Mouse (Mus musculus) midbrain, embryonic 13.5 days (tissue): ENCODE results near the gene Cadps. TPM values are rescaled to one million over a fixed set of nuclear protein-coding genes. Genes with fewer than 3 reads are reported as not detected.

Experiments used
- ATAC-seq: fragments of 200-750 bp; cut with Nextera tagmentation; 2 replicates; pipeline ENCODE4 v1.8.0; 2017; ENCODE audit warnings: mild to moderate bottlenecking, moderate TSS enrichment, moderate library complexity
- H3K27ac ChIP-seq: fragments of 300-500 bp; sonication (generic); 2 replicates; pipeline ENCODE4 v1.5.1; 2015; ENCODE audit warnings: inconsistent platforms, mild to moderate bottlenecking, moderate library complexity
- H3K27me3 ChIP-seq: fragments of 300-500 bp; sonication (generic); 2 replicates; pipeline ENCODE4 v1.6.1; 2015; ENCODE audit warnings: mild to moderate bottlenecking, inconsistent platforms
- H3K36me3 ChIP-seq: fragments of 300-500 bp; sonication (generic); 2 replicates; pipeline ENCODE4 v1.6.1; 2015; ENCODE audit warnings: mild to moderate bottlenecking, inconsistent platforms
- H3K4me1 ChIP-seq: fragments of 300-500 bp; sonication (generic); replicated peaks from 2 replicates; pipeline ENCODE4 v1.6.1; 2015; ENCODE audit warnings: inconsistent platforms
- H3K4me2 ChIP-seq: fragments of 300-500 bp; sonication (generic); replicated peaks from 2 replicates; pipeline ENCODE4 v1.6.1; 2015; ENCODE audit warnings: moderate library complexity, mild to moderate bottlenecking, inconsistent platforms
- H3K4me3 ChIP-seq: fragments of 300-500 bp; sonication (generic); replicated peaks from 2 replicates; pipeline ENCODE4 v1.5.1; 2015; ENCODE audit warnings: mild to moderate bottlenecking, inconsistent platforms
- H3K9ac ChIP-seq: fragments of 300-500 bp; sonication (generic); replicated peaks from 2 replicates; pipeline ENCODE4 v1.6.1; 2015; ENCODE audit warnings: mild to moderate bottlenecking, inconsistent platforms
- H3K9me3 ChIP-seq: fragments of 300-500 bp; sonication (generic); 2 replicates; pipeline ENCODE4 v1.6.1; 2016; ENCODE audit warnings: mild to moderate bottlenecking, inconsistent platforms
- WGBS: fragments of 180-500 bp; shearing (Covaris S2); methylation state at CpG from one replicate; pipeline ENCODE4 v1.1.7; 2015; 5-methylcytosine and 5-hydroxymethylcytosine counted together
- polyA plus RNA-seq: library from polyadenylated mRNA; unstranded; fragments of >200 nt; fragmentation: Nextera tagmentation; extraction: Ambion mirVana; gene quantifications from 2 replicates; pipeline ENCODE4 v1.2.1, GENCODE M21; 2015

Gene Cadps
- polyA plus RNA-seq, 1 experiment from 2014 or later = 24.2 TPM

- WGBS = 86% methylated on average over 1 of the region's 1 CpGs
- no peak overlapping the region for H3K27ac ChIP-seq
- peaks cover 25% of the 10 kb centered on the region for H3K4me1 ChIP-seq
- no peaks in the 10 kb centered on the region for H3K9me3 ChIP-seq
- H3K4me3 ChIP-seq = no peak overlapping the region
- no peak overlapping the region for H3K4me2 ChIP-seq
- no peak for ATAC-seq
- no peaks in the 10 kb centered on the region for H3K27me3 ChIP-seq
- H3K9ac ChIP-seq = no peak overlapping the region
- H3K36me3 ChIP-seq = no peaks in the 10 kb centered on the region
Observed at GRCm38 (mm10) chr14:12818442-12818841, 4.4 kb downstream of the Cadps start.

GRCm38 (mm10) chr14:12812072-12812471 is 10.8 kb downstream of the Cadps start:
- Histone ChIP-seq H3K9me3 (no peaks in the 10 kb centered on the region), H3K36me3 (0 out of 2 replicates have a peak, but pooled peaks cover 8% of the 10 kb centered on the region), H3K9ac (no peak overlapping the region), H3K4me3 (no peak overlapping the region), H3K27ac (no peak overlapping the region), H3K4me2 (no peak overlapping the region), H3K27me3 (no peaks in the 10 kb centered on the region), H3K4me1 (no peaks in the 10 kb centered on the region)
- no peak for ATAC-seq
- WGBS = 91% methylated on average over 3 of the region's 3 CpGs

- H3K27ac ChIP-seq = no peak overlapping the region
- no peak overlapping the region for H3K9ac ChIP-seq
- WGBS = 76% methylated on average over 1 of the region's 1 CpGs
- ATAC-seq = no peak
- no peak overlapping the region for H3K4me2 ChIP-seq
- no peak overlapping the region for H3K4me3 ChIP-seq
- H3K27me3 ChIP-seq = no peaks in the 10 kb centered on the region
- H3K9me3 ChIP-seq = no peaks in the 10 kb centered on the region
- no peaks in the 10 kb centered on the region for H3K36me3 ChIP-seq
- H3K4me1 ChIP-seq = no peaks in the 10 kb centered on the region
Observed at GRCm38 (mm10) chr14:12802995-12803394, 19.9 kb downstream of the Cadps start.

- Histone ChIP-seq H3K9me3 (no peaks in the 10 kb centered on the region), H3K27me3 (no peaks in the 10 kb centered on the region), H3K27ac (no peak overlapping the region), H3K4me2 (no peak overlapping the region), H3K4me3 (no peak overlapping the region), H3K36me3 (no peaks in the 10 kb centered on the region), H3K4me1 (no peaks in the 10 kb centered on the region), H3K9ac (no peak overlapping the region)
- 75% methylated on average over 2 of the region's 2 CpGs for WGBS
- no peak for ATAC-seq
Observed at GRCm38 (mm10) chr14:12801100-12801499, 21.8 kb downstream of the Cadps start.

GRCm38 (mm10) chr14:12798926-12799325 is 24.0 kb downstream of the Cadps start:
- no peaks in the 10 kb centered on the region for H3K4me1 ChIP-seq
- no peak overlapping the region for H3K4me3 ChIP-seq
- no peaks in the 10 kb centered on the region for H3K9me3 ChIP-seq
- no peaks in the 10 kb centered on the region for H3K27me3 ChIP-seq
- ATAC-seq = no peak
- no peak overlapping the region for H3K4me2 ChIP-seq
- H3K36me3 ChIP-seq = no peaks in the 10 kb centered on the region
- no peak overlapping the region for H3K27ac ChIP-seq
- no peak overlapping the region for H3K9ac ChIP-seq

- no peak for ATAC-seq
- Histone ChIP-seq H3K4me1 (no peaks in the 10 kb centered on the region), H3K36me3 (no peaks in the 10 kb centered on the region), H3K27ac (no peak overlapping the region), H3K27me3 (no peaks in the 10 kb centered on the region), H3K9ac (no peak overlapping the region), H3K9me3 (no peaks in the 10 kb centered on the region), H3K4me2 (no peak overlapping the region), H3K4me3 (no peak overlapping the region)
- 87% methylated on average over 1 of the region's 1 CpGs for WGBS
Observed at GRCm38 (mm10) chr14:12784296-12784695, 38.6 kb downstream of the Cadps start.

GRCm38 (mm10) chr14:12780016-12780415 is 42.9 kb downstream of the Cadps start:
- Histone ChIP-seq H3K9ac (no peak overlapping the region), H3K4me2 (no peak overlapping the region), H3K27me3 (no peaks in the 10 kb centered on the region), H3K27ac (no peak overlapping the region), H3K4me3 (no peak overlapping the region), H3K9me3 (no peaks in the 10 kb centered on the region), H3K36me3 (no peaks in the 10 kb centered on the region), H3K4me1 (peaks cover 12% of the 10 kb centered on the region; the same call in 1 of the 2 replicates)
- WGBS = 88% methylated on average over 1 of the region's 1 CpGs
- no peak for ATAC-seq

- Histone ChIP-seq H3K4me1 (peaks cover 12% of the 10 kb centered on the region; the same call in 1 of the 2 replicates), H3K9me3 (no peaks in the 10 kb centered on the region), H3K4me2 (no peak overlapping the region), H3K9ac (0 out of 2 replicates have a peak overlapping the region, but pooled peaks have one; percentile 16), H3K4me3 (no peak overlapping the region), H3K36me3 (no peaks in the 10 kb centered on the region), H3K27me3 (no peaks in the 10 kb centered on the region), H3K27ac (no peak overlapping the region)
- WGBS = 86% methylated on average over 4 of the region's 4 CpGs
- ATAC-seq = no peak
Observed at GRCm38 (mm10) chr14:12777990-12778389, 44.9 kb downstream of the Cadps start.

GRCm38 (mm10) chr14:12768870-12769269 is 54.0 kb downstream of the Cadps start:
- peaks cover 3% of the 10 kb centered on the region for H3K9me3 ChIP-seq
- H3K4me1 ChIP-seq = no peaks in the 10 kb centered on the region
- no peak overlapping the region for H3K4me3 ChIP-seq
- H3K36me3 ChIP-seq = no peaks in the 10 kb centered on the region
- no peaks in the 10 kb centered on the region for H3K27me3 ChIP-seq
- WGBS = 92% methylated on average over 1 of the region's 1 CpGs
- ATAC-seq = no peak
- H3K4me2 ChIP-seq = no peak overlapping the region
- no peak overlapping the region for H3K9ac ChIP-seq
- no peak overlapping the region for H3K27ac ChIP-seq

- 87% methylated on average over 4 of the region's 4 CpGs for WGBS
- no peaks in the 10 kb centered on the region for H3K4me1 ChIP-seq
Observed at GRCm38 (mm10) chr14:12753237-12753636, 69.6 kb downstream of the Cadps start.

GRCm38 (mm10) chr14:12751821-12752220 is 71.1 kb downstream of the Cadps start:
- Histone ChIP-seq H3K27me3 (no peaks in the 10 kb centered on the region), H3K4me2 (no peak overlapping the region), H3K4me3 (no peak overlapping the region), H3K4me1 (no peaks in the 10 kb centered on the region), H3K27ac (no peak overlapping the region), H3K36me3 (no peaks in the 10 kb centered on the region), H3K9ac (no peak overlapping the region), H3K9me3 (no peaks in the 10 kb centered on the region)
- ATAC-seq = no peak
- WGBS = 74% methylated on average over 1 of the region's 1 CpGs

More at GRCm38 (mm10) chr14:12753237-12753636, 69.6 kb downstream of the Cadps start:
- Histone ChIP-seq H3K27me3 (no peaks in the 10 kb centered on the region), H3K27ac (no peak overlapping the region), H3K9me3 (no peaks in the 10 kb centered on the region), H3K36me3 (no peaks in the 10 kb centered on the region), H3K4me3 (no peak overlapping the region), H3K4me2 (no peak overlapping the region), H3K9ac (no peak overlapping the region)
- no peak for ATAC-seq

- ATAC-seq = no peak
- WGBS = 82% methylated on average over 2 of the region's 2 CpGs
- H3K27ac ChIP-seq = no peak overlapping the region
Observed at GRCm38 (mm10) chr14:12730979-12731378, 91.9 kb downstream of the Cadps start.

GRCm38 (mm10) chr14:12722452-12723194 is 100.3 kb downstream of the Cadps start:
- WGBS = 95% methylated on average over 1 of the region's 1 CpGs
- Histone ChIP-seq H3K27ac (no peak overlapping the region), H3K9me3 (no peaks in the 10 kb centered on the region), H3K36me3 (no peaks in the 10 kb centered on the region), H3K4me2 (no peak overlapping the region), H3K9ac (no peak overlapping the region), H3K27me3 (no peaks in the 10 kb centered on the region), H3K4me3 (no peak overlapping the region), H3K4me1 (0 out of 2 replicates have a peak, but pooled peaks cover 3% of the 10 kb centered on the region)
- ATAC-seq = no peak

More at GRCm38 (mm10) chr14:12730979-12731378, 91.9 kb downstream of the Cadps start:
- no peaks in the 10 kb centered on the region for H3K9me3 ChIP-seq
- H3K9ac ChIP-seq = no peak overlapping the region
- no peaks in the 10 kb centered on the region for H3K27me3 ChIP-seq
- no peaks in the 10 kb centered on the region for H3K36me3 ChIP-seq
- H3K4me1 ChIP-seq = no peaks in the 10 kb centered on the region
- H3K4me3 ChIP-seq = no peak overlapping the region
- no peak overlapping the region for H3K4me2 ChIP-seq
